Mouse (Mus musculus): Measurements from ENCODE around the gene Man1a2.

DNA sequence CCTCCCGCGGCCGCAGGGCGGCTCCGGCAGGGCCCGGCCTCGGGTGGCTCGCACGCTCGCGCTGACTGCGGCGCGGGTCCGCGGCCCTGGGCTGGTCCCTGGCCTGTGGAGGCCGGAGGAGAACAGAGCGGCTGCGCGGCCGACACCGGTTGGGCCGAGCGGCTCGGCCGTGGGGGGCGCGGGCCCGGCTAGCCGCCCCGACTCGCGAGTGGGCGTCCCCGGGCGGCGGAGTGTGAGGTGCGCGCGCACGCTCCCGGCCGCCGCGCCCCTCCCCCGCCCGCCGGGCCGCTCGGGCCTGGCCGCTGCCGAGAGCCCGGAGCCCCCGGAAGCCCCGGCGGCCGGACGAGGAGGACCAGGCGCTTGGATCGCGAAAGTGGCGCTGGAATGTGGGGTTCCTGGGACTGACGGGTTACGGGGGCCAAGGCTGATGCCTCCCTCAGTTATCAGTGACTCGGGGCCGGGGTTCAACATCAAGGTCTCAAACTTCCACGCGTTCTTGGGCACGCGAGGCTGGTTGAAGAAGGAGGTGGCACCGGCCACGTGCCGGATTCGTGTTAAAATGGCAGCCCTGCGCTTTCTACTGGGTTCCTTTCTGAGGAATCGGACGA, 564 bp upstream of the Man1a2 start:
- TF ChIP-seq CTCF (conservative IDR thresholded peaks at IDR 0.05; ENCODE audit: low read length) (no peak), POU5F1 (IDR thresholded peaks at IDR 0.05; ENCODE audit: borderline replicate concordance, low read length) (no peak), NANOG (IDR thresholded peaks at IDR 0.05; ENCODE audit: borderline replicate concordance, low read length) (no peak)
